Mouse (Mus musculus) mouse trophoblast stem cell (cell line): ENCODE measurements at regions not wholly inside any gene's neighbourhood (a gene's known extent, or its start where the extent isn't known, plus 50 kb on each side); places are given as distances from the start of the nearest gene placed in this dataset.

Experiments used
- in situ Hi-C, 2 experiments: fragments of 300-500 bp; cut with MseI, MboI; formaldehyde crosslinking; loops; 2 replicates in 1 of 2; 3 replicates in 1 of 2; pipeline ENCODE4 v1.15.1; 2025

- in situ Hi-C loops: no loop called here
Measured at GRCm38 (mm10) chr5:119739386-119739785, 68.9 kb downstream of the Tbx3 start.

GRCm38 (mm10) chr5:119741116-119741515 is 70.6 kb downstream of the Tbx3 start:
- in situ Hi-C loops: loop anchor here (5.0 to 10.0 kb wide), 2 partner anchors 344 to 346 kb away; no protein-coding TSS in a partner anchor

GRCm38 (mm10) chr5:119743733-119744132 is 73.3 kb downstream of the Tbx3 start:
- in situ Hi-C loops: loop anchor here (5.0 to 10.0 kb wide), 2 partner anchors 341 to 344 kb away; no protein-coding TSS in a partner anchor

GRCm38 (mm10) chr5:119747038-119747437 is 76.6 kb downstream of the Tbx3 start:
- in situ Hi-C loops: loop anchor here in 1 of 2 experiments (10.0 kb wide), 1 partner anchor 338 kb away; no protein-coding TSS in a partner anchor

- in situ Hi-C loops: loop anchor here in 1 of 2 experiments (10.0 kb wide), 1 partner anchor 336 kb away; no protein-coding TSS in a partner anchor
Measured at GRCm38 (mm10) chr5:119748667-119749066, 78.2 kb downstream of the Tbx3 start.

GRCm38 (mm10) chr5:119749153-119749552 is 78.7 kb downstream of the Tbx3 start:
- in situ Hi-C loops: loop anchor here in 1 of 2 experiments (10.0 kb wide), 1 partner anchor 336 kb away; no protein-coding TSS in a partner anchor

- in situ Hi-C loops: no loop called here
Measured at GRCm38 (mm10) chr5:119755782-119756181, 76.7 kb upstream of the Tbx5 start.

- in situ Hi-C loops: no loop called here
Measured at GRCm38 (mm10) chr5:119758880-119759279, 73.6 kb upstream of the Tbx5 start.

GRCm38 (mm10) chr5:119762102-119762501 is 70.4 kb upstream of the Tbx5 start:
- in situ Hi-C loops: no loop called here

- in situ Hi-C loops: no loop called here
Measured at GRCm38 (mm10) chr5:119763337-119763736, 69.1 kb upstream of the Tbx5 start.

GRCm38 (mm10) chr5:119766372-119766771 is 66.1 kb upstream of the Tbx5 start:
- in situ Hi-C loops: no loop called here

- in situ Hi-C loops: no loop called here
Measured at GRCm38 (mm10) chr5:119770951-119771350, 61.5 kb upstream of the Tbx5 start.

GRCm38 (mm10) chr5:119776106-119776887 is 56.2 kb upstream of the Tbx5 start:
- in situ Hi-C loops: no loop called here

- in situ Hi-C loops: no loop called here
Measured at GRCm38 (mm10) chr5:119777836-119778235, 54.6 kb upstream of the Tbx5 start.

- in situ Hi-C loops: no loop called here
Measured at GRCm38 (mm10) chr5:119781375-119781774, 51.1 kb upstream of the Tbx5 start.
